Mouse (Mus musculus) G1E (cell line): ENCODE results near the gene Trpm8.

Experiments used
- CTCF ChIP-seq: IDR thresholded peaks from 2 replicates; pipeline ENCODE4 v1.5.1; 2012; ENCODE audit warnings: low read depth, low read length, inconsistent platforms, mixed read lengths
- GATA1 ChIP-seq: IDR thresholded peaks from 2 replicates; pipeline ENCODE4 v1.6.1; 2012; ENCODE audit warnings: borderline replicate concordance, low read length, inconsistent platforms, mixed read lengths
- GATA2 ChIP-seq: IDR thresholded peaks from 2 replicates; pipeline ENCODE4 v1.6.1; 2012; ENCODE audit warnings: low read depth, low read length, inconsistent platforms, borderline replicate concordance

DNA sequence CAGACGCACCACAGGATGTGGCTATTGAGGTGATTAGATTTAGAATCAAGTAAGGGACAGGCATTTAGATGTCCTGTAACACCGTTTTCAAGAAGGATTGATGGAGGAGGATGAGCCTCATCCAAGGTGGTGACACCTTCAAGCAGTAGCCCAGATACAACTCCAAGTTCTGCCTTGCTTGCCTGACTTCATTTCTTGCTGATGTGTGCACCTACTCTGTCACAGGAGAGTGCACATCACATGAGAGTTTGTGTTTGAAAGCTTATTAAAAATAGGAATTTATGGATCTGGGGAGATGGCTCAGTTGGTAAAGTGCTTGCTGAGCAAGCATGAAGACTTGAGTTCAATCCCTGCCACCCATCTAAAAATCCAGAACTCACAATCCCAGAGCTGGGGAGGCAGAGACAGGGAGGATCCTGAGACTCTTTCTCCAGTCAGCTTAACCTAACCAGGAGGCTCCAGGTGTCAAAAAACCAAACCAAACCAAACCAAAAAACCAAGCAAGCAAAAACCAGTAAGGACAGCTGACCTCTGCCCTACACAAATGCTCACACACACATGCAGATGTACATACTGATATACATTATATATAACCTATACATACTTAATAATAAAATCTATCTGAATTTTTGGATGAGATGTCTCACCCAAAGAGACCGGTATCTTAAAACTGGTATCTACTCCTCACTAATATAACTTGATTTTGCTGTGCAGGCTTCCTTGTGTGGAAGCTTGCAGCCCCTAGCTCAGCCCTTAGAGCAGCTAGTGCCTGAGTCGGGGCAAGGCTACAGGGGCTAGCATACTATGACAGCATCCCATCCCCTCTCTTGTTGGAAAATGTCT lies 21.4 kb downstream of the Trpm8 start:
- TF ChIP-seq CTCF (no peak), GATA1 (no peak), GATA2 (no peak)
